Mouse (Mus musculus): ENCODE results near the gene Eif4e3.

The Eif4e3 gene

DNA sequence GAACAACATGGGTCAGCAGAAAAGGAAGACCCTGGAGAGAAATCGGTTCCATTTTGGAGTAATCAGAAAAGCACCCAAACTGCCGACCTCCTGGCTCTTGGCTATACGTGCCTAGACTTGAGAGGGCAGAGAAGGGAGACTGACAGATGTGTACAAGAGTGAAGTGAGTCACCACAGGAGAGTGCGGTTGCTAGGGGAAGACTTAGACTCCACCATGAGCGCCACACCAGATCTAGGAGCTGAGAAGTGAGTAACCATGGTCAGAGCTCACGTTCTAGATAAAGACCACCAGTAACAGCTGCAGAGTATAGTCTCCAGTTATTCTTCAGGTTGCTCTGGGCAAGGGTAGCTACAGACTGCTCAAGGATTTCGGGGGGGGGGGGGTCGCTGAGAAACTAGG, 3.3 kb downstream of the Eif4e3 start:
- no peak for DNase-seq

DNA sequence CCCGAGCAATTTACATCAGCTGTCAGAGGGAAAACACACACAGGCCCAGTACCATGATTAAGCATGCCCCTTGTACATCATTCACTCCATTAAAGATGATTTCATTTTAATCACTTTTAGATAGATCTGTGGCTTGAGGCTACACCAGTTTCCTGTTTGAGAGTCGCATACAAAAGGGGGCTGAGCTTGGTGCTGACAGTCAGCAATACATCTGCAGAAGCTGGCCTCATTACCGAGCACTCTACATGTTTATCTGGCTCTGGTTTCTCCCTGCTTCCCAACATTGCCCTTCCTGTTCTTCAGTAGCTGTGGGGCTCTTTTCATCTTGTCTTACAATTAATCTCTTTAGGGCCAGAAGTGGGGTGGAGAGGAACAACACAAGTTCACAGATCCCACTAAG, 6.1 kb downstream of the Eif4e3 start:
- DNase-seq = no peak

DNA sequence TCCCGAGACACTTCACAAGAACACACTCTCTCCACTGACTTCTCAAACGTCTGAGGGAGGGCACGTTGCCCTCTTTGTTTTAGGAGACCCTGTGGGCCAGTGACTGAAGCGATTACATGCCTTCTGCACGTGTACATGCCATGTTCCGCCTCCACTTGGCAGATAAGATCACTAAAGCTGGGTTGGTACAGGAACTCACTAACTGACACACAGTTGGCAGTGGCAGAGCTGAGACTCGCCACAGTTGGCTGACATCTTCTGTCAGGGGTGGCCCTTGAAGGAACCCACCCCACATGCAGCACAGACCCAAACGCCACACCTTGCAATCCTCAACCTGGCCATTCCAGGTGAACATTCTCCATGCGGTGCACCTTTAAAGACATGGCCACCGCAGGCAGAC, 8.0 kb downstream of the Eif4e3 start:
- no peak for DNase-seq

DNA sequence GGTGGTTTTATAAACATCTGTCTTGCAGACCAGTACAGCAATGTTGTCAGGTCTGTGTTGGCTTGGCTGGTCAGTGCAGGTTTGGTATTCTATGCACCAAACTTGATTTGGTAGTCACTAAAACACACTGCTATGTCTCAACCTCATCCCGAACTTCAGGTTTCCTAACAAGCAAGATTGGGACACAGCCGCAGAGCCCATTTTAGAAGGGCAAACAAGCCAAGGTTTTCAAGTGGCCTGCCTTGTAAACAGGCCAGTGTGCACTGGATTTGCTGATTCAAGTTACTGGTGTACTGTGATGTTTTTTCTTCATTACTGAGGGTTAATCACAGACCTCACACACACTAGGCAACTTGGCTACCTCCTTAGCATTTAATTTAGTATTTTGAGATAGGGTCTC, 10.5 kb downstream of the Eif4e3 start:
- no peak for DNase-seq

DNA sequence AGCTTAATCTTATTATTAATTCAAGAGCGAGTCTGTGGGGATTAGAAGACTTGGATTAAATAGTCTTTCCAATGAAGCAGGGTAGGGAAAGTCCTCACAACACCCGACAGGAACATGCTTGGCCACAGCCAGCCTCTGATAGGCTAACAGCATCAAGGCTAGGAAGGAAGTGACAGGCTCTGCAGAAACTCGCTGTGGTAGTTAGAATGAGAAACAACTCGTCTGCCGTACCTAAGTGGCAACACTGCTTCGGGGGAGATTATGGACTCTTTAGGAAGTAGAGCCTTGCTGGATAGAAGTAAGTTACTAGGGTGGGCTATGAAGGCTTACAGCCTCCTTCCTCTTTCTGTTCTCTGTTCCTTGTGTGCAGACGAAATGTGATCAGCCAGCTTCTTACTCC, 11.1 kb downstream of the Eif4e3 start:
- DNase-seq = no peak

DNA sequence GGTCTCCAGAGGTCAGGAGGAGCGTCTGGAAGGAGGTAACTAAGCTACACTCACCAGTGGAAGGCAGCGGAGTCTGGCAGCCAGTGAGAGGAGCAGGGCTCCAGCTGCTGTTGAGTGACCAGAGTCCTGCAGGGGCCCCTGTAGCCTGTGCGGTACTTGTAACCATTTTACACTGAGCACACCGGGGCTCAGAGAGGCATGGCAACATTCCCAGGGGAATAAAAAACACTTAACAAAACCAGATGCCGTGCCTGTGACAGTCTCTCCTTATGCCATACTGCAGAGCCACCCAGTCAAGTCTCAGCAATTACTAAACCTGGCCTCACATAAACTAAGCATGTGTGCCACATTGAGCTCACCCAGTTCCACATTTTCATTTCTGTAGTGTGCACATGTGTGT, 12.2 kb downstream of the Eif4e3 start:
- no peak for DNase-seq

DNA sequence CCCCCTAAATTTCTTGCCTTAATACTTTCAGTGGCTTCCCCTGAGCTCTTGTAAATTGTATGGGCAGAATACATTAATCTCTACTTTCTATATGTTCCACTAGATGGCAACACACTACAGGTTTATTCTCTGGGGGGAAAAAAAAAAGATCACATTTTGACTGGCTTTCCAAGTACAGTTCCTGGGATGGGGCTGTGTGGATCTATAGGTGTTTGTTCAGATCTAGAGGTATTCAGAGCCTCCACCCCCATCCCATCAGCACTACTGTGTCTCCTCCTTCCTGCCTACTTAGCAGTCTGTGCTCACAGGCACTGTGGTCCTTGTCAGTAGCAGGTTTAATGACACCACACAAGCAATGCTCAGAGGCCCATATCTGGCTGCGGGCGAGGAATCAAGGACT, 14.2 kb downstream of the Eif4e3 start:
- no peak for DNase-seq

DNA sequence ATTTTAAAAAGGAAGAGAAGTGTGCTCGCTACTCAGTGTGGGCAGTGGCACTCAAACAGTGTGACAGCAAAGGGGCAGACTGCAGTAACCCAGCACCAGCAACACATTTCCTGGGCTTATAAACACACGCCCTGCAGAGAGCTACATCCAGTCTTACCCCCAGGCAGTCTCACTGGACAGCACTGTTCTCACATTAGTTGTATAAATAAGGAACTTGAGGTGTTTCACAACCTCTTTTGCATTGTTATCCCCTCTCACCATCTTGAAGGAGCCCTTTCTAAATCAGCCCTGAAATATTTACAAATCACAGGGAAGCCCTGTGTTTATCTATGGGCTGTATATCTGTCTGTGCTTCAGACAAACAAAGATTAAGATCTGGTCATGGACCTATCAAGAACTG, 17.3 kb downstream of the Eif4e3 start:
- DNase-seq = no peak

DNA sequence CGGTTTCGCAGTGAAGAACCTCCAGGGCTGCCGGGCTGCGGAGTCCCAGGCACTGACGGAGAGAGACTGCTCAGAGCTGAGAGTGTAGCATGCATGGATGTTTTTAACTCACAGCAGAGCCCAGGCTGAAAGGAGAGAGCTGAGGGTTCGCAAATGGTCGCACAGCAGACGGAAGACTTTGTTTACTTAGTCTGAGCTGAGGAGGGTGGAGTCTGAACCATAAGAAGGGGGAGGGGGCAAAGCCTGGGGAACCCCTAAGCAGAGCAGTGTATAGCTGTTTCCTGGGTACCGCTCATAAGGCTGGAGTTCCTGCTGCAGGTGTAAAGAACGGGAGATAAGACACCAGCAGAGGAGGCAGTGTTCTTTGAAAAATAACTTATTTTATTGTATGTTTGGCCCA, 20.2 kb downstream of the Eif4e3 start:
- DNase-seq = no peak

DNA sequence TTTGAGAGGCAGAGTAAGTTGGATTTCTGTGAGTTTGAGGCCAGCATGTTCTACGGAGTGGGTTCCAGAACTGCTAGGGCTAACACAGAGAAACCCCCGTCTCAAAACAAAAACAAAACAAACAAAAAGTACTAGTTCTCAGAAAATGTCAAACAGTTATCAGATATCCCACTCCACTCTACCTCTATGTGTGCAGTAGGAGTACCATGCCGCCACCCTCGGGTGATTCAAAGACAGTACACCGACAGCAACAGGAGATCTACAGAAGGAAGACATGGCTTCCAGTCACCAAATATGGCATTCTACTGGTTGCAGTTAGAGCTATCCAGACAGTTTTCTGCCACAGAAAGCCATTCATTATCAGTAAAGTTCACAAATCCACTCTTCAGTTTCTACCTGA, 21.7 kb downstream of the Eif4e3 start:
- DNase-seq = no peak

DNA sequence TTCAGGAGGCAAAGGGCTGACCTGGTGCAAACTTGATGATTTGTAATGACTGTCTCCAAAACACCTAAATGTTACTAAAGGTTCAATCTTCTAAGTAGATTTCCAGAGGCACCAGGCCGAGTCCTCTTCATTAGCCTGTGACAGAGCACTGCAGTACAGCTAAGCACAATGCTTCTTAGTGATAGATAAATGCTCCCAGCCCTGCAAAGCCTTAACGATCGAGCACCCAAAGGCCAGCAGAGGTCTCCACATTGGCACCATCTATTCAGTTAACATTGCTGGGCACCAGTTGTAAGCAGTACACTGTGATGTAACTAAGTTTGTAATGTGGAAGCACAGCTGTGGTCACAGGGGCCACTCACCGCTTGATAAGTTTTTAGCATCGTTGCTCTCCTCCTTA, 22.2 kb downstream of the Eif4e3 start:
- no peak for DNase-seq

DNA sequence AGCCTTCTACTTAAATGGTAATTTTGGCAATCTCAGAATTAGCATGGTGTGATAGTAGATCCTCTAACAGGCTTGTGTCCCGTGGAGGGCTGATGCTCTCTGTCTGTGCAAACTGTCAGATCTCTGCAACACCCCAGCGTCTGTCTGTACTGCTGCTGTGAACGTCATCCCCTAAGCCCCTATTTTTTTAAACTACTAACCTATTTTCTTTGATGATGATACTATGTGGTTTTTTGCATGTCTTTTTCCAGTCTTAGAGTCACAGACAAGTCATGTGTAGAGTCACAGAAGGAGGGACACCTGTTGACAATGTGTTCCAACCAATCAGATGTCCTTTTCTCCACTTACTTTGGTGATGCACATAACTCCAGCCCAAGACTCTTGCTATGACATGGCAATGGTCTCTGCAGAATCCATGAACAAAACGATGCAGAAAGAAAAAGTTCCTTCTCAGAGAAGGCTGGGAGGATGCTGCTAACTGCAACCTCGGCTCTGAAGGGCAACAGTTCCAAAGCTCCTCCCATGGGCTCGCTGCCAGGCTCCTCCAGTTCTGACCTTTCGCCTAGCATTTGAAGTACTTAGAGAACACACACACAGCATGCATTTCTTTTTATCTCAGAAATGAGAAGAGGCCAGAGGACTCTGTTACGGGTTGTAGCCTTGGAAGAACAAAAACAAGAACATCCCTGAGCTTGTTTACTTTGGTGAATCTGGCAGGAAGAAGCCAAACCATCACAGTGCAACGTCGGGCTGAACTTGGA, 23.0 kb downstream of the Eif4e3 start:
- no peak for DNase-seq

DNA sequence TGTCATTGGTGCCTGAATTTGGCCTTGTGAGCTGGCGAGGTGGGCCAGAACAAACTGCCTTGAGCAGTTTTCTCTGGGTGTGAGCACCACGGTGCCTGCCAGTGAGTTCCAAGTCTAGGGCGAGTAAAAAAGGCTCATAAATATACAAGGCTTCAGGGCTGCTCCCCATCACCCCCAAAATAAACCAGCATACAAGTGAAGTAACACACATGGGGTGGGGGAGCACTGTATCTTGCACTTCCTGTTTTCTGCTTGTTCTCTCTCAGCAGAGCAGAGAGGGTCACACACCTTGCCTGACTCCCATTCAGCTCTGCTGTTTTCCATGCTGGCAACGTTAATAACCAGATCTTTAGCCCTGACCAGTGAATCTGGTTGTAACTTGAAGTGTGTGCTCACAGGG, 29.1 kb downstream of the Eif4e3 start:
- no peak for DNase-seq

DNA sequence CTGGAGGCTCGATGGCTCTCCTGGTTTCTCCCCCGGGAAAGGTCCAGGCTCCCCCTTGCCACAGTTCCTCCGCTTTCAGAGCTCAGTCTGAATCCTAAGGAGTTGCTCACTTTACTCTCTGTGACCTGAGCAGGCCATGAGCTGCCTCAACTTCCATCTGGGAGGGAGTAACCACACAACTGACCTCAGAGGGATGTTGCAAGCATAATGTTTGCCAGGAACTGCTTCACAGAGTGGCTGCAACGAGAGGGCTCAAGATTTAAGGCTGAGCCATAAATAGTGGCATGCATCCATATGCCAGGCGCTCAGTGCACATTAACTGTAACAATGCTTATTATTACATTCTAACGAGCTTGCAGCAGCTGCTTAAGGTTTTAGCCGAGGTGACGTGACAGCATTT, 29.8 kb downstream of the Eif4e3 start:
- no peak for DNase-seq

DNA sequence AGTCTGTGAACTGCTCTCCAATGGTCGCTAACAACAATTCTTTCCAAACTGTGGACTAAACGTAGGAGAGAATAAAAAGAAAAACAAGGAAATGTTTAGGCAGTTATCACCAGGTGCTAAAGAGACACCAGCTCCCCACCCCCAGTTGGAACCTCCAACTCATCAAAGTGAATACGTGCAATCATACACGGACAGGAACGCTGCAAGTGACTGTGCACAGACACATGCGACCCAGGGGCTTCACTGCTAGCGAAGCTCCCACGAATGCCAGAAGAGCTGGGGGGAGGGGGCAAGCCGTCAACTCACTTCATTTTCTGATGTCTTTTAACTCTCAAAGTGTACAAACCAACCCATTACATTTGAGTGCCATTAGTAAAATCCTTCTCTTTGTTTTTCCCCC, 30.4 kb downstream of the Eif4e3 start:
- no peak for DNase-seq

DNA sequence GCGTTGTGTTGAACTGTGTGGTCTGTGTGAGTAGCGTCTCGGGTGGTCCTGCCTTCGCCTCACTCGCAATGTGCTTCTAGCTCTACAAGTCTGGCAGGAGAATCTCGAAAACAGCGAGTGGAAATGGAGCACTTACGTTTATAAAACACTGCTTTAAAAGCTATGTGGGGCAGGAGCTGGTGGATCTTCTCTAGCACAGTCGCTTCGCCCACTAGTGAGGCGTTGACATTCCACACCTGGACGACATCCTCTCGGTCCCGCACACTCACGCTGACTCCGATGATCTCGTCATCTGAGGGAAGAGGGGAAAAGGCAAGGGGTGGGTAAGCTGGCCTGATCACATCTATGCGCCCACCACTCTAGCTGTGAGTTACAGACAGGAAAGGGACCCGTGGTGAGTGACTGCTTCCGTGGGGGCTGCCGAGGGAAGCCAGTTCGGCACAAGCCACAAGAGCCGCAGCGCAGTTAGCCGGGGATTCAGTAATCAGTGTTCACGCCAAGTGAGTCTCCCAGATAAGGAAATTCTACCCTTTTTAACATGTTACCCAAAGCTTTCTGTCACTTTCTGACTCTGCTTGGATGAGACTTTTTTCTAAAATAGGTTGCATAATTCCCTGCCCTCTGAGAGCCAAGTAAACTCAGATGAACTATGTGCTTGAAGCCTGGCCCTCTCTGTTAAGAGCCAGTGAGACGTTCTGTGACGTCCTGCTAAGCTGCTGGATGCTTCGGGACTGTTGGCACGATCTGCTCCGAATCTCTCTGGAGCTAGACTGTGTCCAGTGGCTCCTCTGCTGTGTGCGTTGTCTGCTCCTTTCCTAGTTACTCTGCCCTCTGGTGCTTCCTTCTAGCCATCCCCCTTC, 34.2 kb downstream of the Eif4e3 start:
- DNase-seq = no peak

DNA sequence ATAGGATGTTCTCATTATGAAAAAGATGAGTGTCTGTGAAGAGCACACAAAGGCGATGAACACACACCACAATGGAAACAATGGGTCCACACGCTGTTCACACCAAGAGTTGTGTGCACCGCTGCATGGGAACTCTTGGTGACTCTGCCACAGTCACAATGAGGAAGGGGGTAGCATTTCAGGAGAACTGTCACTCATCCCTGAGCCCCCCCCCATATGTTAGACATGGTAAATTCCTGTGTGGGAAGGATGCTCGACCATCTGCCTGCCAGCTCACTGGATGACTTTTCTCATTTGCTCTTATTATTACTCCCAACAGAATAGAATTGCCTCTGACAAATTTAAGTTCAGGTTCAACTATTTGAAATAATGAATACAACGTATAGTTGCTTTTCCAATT, 34.9 kb downstream of the Eif4e3 start:
- DNase-seq = no peak

DNA sequence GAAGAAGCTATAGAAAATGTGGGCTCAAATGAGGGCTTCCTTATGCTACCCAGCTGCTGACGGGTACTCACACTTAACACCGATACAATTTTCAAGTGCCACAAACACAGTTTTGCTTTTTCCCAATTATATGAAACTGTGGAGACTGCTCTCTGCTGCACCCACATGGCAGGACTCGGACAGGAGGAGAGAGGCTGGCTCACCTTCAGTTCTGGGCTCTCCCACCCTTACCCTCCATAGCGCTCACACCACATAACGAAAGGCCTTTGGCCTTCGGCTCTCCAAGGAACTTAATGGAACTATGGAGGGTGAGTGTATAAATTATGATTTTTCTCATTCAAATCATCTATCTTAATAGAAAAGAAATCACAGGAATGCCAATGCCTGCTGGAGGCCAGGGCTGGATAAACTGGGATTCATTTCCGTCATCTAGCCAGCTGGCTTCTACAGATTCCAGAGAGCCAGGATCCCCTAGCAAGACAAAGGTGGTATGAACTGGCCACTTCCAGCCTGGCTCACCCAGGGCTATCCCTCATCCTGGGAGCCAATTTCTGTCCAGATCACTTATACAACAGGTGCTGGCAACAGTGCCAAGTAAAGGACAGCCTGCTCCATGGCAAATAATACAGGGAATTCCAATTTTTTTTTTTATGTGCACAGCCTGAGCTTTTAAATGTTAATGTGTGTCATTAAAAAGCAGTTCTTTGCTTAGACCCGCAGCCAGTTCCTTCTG, 36.7 kb downstream of the Eif4e3 start:
- no peak for DNase-seq

DNA sequence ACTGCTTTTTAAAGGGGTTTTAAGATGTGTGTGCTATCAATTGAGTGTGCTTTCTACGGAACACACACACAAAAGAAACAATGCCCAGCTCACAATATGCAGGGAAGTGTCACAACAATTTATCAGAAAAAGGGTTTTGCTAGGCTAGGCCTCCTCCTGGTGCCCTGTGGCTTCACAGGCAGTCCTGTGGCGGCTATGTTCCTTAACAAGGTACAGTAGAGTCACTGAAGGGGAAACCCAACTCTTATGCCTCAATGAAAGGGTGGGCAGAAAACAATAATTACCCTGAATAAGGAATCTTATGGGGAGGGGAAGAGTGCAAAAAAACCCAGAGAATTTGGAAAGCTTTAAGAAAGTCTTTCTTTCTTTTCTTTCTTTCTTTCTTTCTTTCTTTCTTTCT, 40.2 kb downstream of the Eif4e3 start:
- DNase-seq = no peak

DNA sequence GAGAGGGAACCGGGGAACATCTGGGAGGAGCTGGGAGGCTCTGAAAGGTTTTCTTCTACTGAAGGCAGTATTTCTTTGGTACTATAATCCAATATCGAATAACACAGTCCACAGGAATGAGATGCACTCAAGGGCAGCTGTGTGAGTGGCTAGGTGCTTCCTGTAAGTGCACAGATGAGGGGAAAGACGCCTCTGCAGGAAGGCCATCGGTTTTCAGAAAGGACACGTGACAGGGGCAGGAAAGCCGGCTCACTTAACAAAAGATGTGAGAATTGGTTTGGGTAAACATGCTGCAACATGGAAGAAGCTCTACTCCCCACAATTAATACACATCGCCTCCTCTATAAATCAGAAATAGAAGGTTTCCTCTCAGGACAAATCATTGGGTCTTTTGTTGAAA, 40.8 kb downstream of the Eif4e3 start:
- no peak for DNase-seq

DNA sequence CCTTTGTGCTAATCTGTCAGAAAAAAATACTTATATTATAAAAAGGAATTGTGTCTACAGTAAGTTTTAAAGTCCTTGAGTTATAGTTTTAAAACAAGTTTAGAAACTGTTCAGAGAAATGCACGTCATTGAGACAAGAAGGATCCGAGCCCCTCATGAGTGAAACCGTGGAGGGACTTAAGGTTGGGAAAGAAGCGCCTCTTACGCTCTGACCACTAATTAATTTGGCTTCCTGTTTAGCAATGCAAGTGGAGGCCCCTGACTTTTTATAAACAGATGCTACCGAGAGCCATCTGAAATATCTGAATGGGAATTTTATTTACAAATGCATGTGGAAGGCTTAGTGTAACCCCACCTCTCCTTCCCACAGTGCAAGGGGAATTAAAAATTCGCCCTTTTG, 41.3 kb downstream of the Eif4e3 start:
- DNase-seq = no peak

DNA sequence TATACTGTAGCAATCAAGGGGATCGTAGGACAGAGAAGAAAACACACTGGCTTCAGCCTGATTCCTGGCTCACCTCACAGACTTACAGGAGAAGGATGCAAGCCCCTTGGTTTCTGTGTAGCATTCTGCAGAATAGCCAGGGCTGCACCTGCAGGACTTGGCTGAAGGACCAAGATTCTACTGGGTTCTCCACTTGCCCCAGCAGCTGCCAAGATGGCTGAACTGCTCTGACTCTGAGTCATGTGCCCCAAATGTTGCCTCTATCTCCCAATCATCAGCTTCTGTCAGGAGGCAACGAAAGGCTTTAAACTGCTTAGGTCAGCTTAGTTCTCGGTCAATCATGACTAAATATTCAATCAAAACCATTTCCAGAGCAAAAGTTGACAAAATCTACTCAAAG, 42.0 kb downstream of the Eif4e3 start:
- DNase-seq = no peak

DNA sequence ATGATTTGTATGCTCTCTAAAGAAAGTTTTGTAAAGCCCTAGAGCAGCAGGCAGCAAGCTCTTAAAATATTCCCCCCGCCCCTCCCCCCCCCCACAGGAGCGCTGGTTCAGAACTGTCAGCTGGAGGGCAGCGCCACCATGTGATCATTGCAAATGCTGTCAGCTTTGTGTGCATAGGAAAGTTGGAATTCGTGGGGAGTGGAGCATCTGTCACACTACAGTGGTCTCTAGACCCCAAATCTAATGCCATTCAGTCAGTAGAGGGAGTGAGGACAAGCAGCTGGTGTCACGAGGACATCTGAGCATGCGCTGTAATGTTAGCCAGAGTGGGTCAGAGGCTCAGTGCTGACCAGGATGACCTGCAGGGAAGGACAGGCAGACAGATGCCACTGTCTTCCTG, 42.9 kb downstream of the Eif4e3 start:
- DNase-seq = no peak

DNA sequence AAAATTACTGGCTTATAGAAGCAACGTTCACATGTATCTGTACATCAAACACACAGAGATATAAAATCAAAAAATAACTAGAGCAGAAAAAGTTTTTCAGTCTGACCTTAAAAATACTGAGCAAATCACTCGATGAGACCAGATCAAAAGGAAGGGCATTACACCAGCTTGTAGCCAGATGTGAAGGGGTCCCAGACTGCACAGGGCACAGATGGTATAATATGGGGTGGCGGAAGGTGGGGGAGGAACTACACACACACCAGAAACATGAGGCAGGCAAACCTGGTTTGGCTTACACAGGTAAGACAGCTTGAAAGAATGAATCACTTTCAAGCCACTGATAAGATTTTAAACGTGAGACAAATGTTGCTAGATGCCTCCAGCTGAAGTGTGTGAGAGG, 45.4 kb downstream of the Eif4e3 start:
- DNase-seq = no peak
